In genomic region chr2:153276440-153276839, GRCm38 (mm10) we compare ENCODE assay signal across 21 mouse cellular contexts.
"Had no signal": no experiment of that assay in that cellular context is flagged by ENCODE, and none has a peak within 500 bp of the region (broad histone marks: within the 10 kb centered on the region; RNA-seq: fewer than 3 reads in every experiment).

No protein-coding gene starts in this region.

- H3K27me3 ChIP-seq: kidney, embryonic 15.5 days; limb, embryonic 13.5 days; liver, embryonic 12.5 days; liver, embryonic 15.5 days; neural tube, embryonic 12.5 days; neural tube, embryonic 15.5 days had no signal

- H3K4me2 ChIP-seq: kidney, embryonic 15.5 days; limb, embryonic 13.5 days; liver, embryonic 12.5 days; liver, embryonic 15.5 days; midbrain, embryonic 11.5 days; neural tube, embryonic 12.5 days; neural tube, embryonic 15.5 days had no signal

- H3K9ac ChIP-seq: kidney, embryonic 15.5 days; limb, embryonic 13.5 days; liver, embryonic 12.5 days; liver, embryonic 15.5 days; neural tube, embryonic 12.5 days; neural tube, embryonic 15.5 days had no signal

- ATAC-seq: liver, embryonic 12.5 days had no signal

- H3K9me3 ChIP-seq: kidney, embryonic 15.5 days; limb, embryonic 10.5 days; limb, embryonic 13.5 days; liver, embryonic 15.5 days; neural tube, embryonic 12.5 days; neural tube, embryonic 15.5 days had no signal

- H3K4me3 ChIP-seq: kidney, embryonic 15.5 days; limb, embryonic 10.5 days; limb, embryonic 13.5 days; liver, embryonic 12.5 days; liver, embryonic 15.5 days; neural tube, embryonic 12.5 days; neural tube, embryonic 15.5 days had no signal

- H3K4me1 ChIP-seq: neural tube, embryonic 12.5 days; neural tube, embryonic 15.5 days had no signal

- H3K36me3 ChIP-seq: kidney, embryonic 15.5 days; limb, embryonic 10.5 days; limb, embryonic 13.5 days; liver, embryonic 12.5 days; liver, embryonic 15.5 days; neural tube, embryonic 12.5 days; neural tube, embryonic 15.5 days had no signal

- H3K27ac ChIP-seq: kidney, embryonic 15.5 days; limb, embryonic 10.5 days; limb, embryonic 13.5 days; liver, embryonic 12.5 days; liver, embryonic 15.5 days; neural tube, embryonic 12.5 days; neural tube, embryonic 15.5 days had no signal

- DNase-seq: kidney, adult 8-10 months; kidney, postnatal 10 days; kidney, postnatal 36 days; liver; lung, adult 2 months; lung, postnatal 14 days; lung, postnatal 4 days; midbrain, embryonic 14.5 days; retina, postnatal 1 day; right cerebral cortex, postnatal 25 days; spleen, adult 18-20 months; thymus, adult 18-20 months; thymus, postnatal 36 days had no signal
